Mouse (Mus musculus): ENCODE measurements around the gene Kifc3.

Kifc3 gene

DNA sequence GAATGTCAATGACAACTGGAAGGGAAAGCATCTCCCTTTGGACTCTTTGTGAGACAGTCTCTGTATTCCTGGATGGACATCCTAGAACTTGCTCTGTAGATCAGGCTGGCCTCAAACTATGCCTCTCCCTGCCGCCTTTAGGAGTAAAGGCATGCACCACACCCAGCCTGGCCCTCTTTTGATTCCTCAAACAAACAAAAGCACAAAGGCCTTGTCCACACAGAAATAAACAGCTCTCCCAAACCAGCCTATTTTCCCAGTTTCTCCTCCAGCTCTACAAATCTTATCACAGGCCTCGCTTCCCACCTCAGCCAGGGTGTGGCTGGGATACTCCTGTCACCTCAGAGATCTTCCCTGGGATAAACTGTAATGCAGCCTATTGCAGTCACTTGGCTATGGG is 68.4 kb downstream of the Kifc3 start:
- no peak for DNase-seq (ENCODE audit: low spot score in 2 of 2)

DNA sequence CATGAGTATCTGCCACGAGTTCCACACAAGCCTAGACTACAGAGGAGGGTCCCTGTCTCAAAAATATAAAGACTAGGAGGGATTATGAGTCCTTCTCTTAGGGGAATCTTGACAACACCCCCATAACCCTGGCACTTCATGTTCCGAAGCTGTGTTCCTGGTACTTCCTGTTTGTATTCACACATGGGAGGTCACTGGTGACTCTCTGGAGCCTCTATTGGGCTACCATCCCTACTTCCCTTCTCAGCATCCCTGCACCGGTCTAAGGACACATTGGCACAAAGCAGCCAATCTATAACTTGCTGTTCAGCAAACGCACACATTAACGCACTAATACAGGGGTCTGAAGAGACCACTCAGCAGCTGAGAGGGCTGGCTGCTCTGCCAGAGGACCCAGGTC is 70.6 kb downstream of the Kifc3 start:
- no peak for DNase-seq (ENCODE audit: low spot score in 2 of 2)

DNA sequence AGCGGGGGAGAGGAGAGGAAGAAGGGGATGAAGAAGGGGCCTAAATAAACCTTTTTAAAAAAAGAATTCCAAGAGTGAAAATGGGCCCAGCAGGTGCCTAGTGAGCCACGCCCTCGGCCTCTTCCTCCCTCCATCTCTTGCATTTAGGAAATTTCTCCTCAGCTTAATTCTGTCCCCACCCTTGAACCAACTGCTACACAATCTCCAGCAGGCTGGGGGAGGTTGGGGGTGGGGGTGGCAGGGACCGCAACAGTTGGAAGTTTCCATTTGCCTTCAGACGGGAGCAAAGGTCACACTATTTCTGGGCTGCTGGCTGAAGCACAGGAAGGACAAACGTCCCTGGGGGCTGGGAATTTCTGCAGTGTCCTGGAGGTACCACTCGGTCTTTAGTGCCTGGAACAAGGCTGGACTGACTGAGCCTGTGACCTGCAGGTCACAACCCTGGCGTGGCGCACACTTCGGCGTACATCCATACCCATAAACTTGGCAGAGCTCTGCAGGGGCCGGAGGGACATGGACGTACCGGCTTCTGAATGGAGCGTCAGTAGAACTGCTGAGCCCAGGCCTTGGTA is 71.6 kb downstream of the Kifc3 start:
- DNase-seq (ENCODE audit: low spot score in 2 of 2) = peak; percentile 66 to 78

DNA sequence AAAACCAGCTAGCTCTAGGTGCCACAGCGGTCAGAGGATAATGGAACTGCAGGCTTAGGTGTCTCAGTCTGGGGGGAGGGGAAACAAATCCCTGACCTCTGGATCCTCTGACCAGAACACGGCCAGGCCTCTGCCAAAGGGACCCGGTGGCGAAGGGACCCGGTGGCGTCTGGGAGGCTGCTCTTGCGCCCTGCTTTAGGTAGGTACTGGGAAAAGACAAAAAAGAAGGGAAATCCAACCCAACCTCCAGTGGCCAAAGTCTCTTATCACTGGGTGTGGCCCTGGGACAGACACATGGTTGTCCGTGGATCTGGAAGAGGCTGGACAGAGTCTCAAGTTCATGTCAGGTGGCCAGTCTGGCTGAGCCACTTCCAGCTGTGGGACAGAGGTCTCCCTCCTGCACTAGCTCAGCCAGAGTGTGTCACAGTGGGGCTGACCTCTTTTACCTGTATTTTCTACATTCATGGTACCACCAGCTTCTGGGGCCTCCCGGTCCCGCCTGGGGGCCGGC is 73.8 kb downstream of the Kifc3 start:
- no peak for DNase-seq (ENCODE audit: low spot score in 2 of 2)

DNA sequence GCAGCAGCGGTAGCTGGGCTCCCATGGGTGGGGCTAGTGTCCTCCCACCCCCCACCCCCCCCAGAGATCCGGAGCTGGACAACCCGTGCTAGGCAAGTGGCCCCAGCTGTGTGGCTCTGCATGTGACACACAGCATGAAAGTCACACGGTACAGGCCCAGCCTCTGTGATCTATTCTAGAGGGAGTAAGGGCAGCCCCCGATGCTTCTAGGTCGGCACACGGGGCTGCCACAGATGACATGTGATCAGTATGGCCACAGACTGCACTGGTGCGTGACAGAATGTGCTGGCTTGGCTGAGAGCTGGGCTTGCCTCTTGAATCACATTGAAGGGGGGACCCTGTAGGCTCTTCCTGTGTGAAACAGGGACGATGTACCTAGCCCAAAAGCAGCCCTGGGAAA is 75.0 kb downstream of the Kifc3 start:
- DNase-seq (ENCODE audit: low spot score in 2 of 2) = no peak

DNA sequence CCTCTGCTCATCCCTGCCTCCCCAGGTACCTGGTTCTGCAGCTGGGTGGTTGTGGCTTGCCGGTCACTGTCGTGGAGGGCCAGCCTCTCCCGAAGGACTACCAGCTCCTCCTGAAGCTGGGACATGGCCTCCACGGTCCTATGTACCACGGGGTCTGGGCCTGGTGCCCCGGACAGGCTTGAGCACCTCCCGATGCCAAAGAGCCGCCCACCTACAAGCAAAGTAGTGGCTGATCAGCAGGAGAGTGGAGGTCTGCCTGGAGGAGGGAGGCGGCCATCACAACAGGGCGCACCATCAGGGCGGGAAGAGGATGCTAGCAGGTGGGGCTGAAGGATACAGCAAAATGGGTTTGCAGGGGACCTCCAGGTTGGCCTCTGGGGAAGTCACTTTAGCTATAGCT is 76.1 kb downstream of the Kifc3 start:
- no peak for DNase-seq (ENCODE audit: low spot score in 2 of 2)

DNA sequence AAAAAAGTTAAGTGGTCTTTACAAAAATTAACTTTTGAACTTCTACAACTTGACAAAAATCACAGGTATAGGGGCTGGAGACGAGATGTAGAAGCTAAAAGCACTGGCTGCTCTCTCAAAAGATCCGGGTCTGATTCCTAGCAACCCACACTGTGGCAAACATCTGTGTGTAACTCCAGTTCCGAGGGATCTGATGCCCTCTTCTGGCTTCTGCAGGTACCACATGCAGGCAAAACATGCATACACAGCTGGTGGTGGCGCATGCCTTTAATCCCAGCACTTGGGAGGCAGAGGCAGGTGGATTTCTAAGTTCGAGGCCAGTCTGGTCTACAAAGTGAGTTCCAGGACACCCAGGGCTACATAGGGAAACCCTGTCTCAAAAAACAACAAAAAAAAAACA is 79.2 kb downstream of the Kifc3 start:
- DNase-seq (ENCODE audit: low spot score in 2 of 2) = no peak

DNA sequence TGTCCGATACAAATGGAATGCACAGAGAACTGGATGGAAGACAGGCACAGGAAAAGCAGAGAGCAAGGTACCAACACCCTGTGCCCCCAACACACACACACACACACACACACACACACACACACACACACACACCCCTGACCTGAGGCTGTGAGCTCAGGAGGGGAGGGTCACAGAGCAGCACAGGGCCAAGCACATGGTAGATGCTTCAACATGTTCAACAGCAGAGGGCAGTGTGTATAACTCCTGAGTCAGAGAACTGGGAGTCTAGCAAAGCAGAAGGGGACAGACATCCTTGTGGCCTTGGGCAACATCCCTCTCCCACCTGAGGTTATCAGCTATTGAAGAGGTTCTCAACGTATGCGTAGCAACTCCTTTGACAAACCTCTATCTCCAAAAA is 88.9 kb downstream of the Kifc3 start:
- DNase-seq (ENCODE audit: low spot score in 2 of 2) = no peak

DNA sequence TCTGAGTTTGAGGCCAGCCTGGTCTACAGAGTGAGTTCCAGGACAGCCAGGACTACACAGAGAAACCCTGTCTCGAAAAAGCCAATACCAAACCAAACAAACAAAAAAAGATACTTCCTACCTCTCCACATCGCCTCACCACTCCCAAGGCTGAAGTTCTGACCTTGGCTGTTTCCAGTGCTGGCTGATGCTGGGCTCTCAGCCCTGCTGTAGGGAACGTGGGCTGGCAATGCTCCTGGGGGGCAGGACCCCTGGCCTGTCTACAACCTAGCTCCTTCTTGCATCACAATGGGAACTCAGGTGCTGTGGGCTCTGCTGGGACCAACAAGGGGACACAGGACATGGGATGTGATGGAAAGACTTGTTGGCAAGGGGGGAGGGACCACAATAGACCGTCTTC is 89.5 kb downstream of the Kifc3 start:
- DNase-seq (ENCODE audit: low spot score in 2 of 2) = no peak

DNA sequence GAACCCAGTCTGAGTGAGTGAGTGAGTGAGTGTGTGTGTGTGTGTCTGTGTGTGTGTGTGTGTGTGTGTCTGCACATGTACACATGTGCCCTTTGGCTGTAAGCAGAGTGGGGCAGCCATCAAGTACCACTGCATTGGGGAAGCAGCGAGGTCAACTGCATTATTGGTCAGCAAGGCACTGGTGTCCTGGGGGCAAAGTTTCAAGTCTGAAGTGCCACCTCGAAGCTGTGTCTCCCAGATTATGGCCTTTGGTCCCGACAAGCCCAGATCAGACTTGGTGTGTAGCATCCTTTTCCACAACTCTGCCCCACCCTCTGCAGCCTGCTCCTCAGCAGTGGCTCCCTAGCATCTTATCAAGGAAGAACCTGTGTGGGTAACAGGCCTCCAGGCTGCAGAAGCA is 90.0 kb downstream of the Kifc3 start:
- no peak for DNase-seq (ENCODE audit: low spot score in 2 of 2)

DNA sequence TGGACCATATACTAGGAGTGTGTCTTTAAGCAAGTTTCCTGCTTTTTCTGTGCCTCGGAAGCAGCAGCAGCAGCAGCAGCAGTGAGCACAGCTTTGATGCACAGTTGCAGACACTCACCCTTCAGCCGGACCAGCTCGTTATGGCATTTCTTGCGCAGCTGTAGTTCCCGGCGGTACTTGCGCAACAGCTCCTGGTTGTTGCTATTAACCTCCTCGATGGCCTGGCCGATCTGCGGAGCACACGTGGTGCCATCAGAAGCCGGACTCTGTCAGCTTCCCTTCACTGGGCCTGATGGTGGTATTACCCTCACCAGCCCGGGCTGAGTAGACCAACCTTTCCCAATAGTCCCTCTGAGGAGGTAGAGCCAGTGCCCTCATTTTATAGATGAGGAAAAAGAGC is 95.3 kb downstream of the Kifc3 start:
- no peak for DNase-seq (ENCODE audit: low spot score in 2 of 2)

DNA sequence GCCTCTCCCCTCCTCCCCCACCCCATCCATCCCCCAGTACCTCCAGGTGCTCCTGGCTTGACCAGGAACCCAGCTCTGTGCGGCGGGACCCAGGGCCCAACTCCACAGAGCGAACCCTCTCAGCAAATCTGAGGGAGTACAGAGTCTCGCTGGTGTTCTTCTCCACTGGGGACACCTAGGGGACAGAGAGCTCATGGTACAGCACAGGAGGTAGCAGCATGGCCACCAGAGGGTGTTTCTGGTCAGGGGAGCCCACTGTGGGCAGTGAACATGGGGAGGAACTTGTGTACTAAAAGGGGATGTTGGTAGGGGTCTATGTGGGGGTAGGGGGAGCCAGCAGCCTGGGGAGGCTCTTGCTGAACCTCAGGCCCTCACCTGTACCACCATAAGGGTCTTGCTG is 100.6 kb downstream of the Kifc3 start:
- no peak for DNase-seq (ENCODE audit: low spot score in 2 of 2)

DNA sequence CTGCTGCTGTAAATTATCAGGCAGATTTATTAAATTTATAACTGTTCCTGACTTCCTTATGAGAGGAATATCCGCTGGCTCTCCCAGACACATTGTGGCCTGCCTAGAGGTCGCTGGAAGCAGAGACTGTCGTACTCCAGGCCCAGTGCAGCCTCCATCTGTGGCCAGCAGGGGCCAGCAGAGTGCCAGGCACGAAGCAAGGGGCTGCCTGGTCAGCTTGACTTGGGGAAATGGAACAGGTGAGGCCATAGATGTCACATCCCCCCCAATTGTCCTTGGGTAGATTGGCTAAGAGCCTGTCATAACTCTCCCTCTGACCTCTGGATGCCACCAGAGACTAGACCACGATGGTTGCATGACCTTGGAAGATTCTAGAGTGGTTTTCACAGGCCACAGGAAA is 103.6 kb downstream of the Kifc3 start:
- DNase-seq (ENCODE audit: low spot score in 2 of 2) = peak; percentile 42 to 64

DNA sequence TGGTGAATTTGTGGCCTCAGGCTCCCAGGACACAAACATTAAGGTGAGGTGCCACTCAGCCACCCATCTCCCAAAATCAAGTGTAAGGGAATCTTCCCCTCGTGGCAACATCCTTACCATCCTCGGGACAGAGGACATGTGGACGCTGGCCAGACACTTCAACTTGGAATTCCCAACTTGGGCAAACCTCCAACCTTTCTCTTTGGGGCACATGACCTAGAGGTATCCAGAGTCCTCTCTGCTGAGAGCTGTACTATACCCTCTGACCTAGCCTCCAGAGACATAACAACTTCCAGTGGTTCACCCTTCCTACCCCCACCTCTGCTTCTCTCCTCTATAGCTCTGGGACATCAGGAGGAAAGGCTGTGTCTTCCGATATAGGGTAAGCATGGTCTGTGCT is 109.0 kb downstream of the Kifc3 start:
- DNase-seq (ENCODE audit: low spot score in 2 of 2) = no peak

DNA sequence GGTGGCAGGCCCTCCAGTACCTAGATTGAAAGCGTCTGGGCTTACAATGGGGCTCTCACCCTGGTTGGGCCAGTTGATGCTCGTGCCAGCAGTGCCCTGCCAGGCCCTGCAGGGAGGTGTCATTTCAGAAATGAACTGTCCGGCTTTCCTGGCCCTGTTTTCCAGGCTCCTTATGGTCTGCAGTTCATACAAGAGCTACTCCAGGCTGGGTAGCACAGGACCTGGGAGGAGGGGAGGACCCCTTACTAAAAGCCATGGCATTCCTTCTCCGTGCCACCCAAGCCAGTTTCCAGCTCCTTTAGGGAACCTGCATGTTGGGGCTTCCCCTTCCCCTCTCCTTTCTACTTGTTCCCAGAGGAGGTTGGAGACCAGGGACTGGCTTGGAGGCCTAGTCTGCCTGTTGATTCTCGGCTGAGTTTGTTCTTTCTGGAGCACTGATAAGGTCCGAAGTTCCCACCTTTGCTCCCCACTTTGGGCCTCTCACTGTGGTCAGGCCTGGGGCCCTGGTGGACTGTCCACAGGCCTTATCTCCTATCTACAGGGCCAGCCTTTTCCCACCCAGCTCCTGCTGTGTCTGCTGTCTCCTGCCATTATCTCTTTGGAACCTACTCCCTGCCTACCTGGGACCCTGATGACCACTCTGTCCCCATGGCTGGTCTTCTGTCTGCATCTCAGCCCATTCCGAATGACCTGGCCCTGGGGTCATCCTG is 117.0 kb downstream of the Kifc3 start:
- no peak for DNase-seq (ENCODE audit: low spot score in 2 of 2)

DNA sequence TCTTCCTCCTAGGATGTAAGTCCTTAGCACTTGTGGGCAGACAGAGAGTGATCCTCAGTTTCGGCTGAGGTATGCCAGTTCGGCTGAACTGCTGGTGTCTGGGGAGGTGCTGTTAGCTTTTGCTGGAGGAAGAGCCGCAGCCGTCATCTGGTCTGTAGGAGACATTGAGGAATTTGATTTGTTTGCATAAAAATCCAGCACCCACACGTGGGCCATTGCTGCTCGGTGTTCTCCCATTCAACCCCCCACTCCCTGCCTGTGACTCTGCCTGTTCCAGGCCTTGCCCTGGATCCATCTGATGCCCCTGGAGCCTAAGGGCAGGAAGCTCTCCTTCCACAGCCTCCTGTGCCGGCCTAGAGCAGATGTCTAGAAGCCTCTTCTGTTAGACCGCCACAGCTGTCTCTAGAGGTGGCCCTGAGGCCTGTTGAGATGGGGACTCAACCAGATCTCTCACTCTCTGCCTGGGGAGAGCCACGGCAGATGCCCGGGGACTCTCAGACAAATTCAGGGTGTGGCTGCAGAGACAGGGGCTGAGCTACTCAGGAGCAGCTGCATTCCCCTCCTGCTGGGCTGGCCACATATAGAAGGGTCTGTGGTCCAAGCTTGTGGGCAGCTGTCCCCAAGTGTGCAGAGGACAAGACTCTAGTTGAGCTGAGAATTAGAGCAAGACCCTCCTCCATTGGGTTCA is 117.7 kb downstream of the Kifc3 start:
- no peak for DNase-seq (ENCODE audit: low spot score in 2 of 2)

DNA sequence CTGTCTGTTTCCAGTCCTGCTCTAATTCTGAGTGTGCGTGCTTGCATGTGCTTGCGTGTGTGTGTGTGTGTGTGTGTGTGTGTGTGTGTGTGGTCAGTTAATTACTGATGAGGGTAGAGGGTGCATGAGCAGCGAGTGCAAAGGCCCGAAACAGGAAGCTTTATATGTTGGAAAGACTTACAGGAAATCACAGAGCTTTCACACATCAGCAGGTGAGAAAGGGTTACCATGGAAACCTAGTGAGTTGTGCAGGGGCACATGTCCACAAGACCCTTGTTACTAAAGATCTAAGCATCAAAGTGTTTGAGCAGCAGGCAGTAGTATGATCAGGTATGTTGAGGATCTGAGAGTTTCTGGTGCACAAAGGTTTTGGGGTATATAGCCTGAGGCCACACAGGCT is 118.4 kb downstream of the Kifc3 start:
- DNase-seq (ENCODE audit: low spot score in 2 of 2) = no peak

DNA sequence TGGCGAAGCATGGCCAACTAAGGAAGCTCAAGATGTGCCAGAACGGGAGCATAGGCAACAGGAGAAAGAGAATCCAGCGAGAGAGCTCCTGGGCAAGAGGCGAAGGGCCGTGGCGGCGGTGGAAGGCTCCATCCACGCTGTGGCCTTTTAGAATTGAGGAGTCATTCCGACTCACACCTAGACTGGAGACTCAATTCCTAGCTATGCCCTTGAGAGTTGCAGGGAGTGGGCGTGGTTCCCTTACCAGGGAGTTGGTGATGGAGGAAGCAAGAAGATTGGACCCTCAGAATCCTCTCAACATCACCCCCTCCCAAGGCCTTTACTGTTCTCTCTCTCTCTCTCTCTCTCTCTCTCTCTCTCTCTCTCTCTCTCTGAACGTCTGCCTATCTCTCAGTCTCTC is 121.0 kb downstream of the Kifc3 start:
- DNase-seq (ENCODE audit: low spot score in 2 of 2) = no peak

DNA sequence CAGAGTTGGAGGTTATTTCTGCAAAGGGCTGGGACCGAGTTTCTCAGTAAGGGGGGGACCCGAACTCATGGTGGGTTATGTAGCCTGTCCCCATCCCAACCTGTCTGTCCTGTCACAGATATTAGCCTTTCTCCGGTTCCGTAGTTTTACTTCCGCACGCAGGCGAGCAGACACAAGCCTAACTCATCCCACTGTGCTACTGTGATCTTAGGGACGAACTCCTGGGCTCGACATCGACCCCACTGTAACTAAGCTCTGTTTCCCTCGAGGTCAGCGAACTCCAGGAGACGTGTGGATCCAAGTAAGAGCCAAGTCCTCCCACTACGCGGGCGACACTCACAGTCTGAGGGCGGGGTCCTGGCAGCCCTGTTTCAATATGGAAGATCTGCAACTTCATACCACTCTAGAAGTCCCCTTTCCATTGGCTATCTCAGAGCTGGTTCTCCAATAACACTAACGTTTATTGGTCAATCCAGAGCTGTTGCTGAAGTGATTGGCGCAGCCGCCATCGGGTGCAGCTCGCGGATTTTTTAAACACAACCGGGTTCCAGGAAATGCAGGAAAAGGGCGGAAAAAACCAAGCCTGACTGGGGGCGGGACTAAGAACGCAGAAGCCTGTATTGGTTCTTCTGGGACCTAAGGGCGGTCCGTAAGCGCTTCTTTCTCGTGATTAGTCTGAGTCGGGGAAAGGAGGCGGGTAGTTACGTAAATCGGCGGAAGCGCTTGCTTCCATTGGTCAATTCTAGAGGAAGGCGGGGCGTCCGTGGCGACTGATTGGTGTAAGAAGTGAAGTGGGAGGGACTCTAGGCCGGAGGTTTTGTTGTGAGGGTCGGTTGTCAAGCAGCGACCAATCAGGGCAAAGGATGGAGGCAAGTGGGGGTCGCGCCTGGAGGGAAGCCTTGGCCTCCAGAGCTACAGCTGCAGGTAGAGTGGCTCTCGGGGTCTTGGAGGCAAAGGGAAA is 122.0 kb downstream of the Kifc3 start, which contains the start of gene Katnb1:
Gene Katnb1 (plus strand): TSS at position 806 of the 961 bp plus-strand sequence.
- peak; percentile 100 for DNase-seq (ENCODE audit: low spot score in 2 of 2)

DNA sequence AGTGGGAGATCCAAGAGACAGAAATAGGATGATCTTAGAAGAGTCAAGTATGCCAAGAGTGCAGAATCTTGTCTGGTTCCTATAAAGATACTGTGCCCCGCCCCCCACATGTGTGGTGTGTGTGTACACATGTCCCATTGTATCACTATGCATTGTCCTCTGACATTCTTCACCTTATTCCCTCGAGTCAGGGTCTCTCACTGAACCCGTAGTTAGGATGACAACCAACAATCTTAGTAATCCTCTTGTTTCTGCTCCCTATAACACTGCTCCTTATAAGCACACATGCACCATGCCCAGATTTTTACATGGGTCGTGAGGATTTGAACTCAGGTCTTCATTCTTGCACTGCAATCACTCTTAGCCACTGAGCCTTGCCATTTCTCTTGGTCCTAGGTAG is 123.3 kb downstream of the Kifc3 start:
- no peak for DNase-seq (ENCODE audit: low spot score in 2 of 2)

DNA sequence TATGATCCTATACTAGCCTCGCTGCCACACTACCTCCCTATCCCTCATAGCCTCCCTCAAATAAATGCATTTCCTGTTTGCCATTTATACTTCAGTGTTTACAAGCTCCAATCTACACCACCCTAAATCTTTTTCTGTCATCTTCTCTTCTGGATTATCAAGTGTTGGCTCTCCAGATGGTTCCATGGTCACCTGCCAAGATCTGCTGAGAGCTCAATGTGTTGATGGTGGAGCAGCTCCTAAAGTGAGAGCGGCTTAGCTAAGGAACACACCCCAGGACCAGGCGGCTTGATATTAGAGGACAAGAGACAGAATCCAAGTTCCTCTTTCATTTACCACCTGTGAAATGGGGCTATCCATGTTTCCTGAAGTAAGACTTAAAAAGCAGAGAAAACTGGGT is 124.6 kb downstream of the Kifc3 start:
- DNase-seq (ENCODE audit: low spot score in 2 of 2) = no peak

DNA sequence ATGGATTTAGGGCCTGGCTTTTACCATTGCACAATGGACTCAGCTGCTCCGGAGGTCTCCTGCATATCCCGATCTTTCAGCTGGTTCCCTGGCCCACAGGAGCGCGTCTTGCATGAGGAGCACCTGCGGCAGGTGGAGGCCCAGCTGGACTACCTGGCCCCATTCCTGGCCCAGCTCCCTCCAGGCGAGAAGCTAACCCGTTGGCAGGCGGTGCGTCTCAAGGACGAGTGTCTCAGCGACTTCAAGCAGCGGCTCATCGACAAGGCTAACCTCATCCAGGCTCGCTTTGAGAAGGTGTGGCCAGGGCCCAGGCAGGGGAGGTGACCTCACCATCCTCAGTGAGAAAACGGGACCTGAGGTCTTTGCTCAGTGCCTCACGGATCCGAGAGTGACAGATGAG is 126.5 kb downstream of the Kifc3 start:
- no peak for DNase-seq (ENCODE audit: low spot score in 2 of 2)

All from heart, adult 9 months (tissue).